Mouse (Mus musculus) T-cell, adult 2 months (primary cell): ENCODE measurements around the gene Lingo1.

Experiments used
- DNase-seq: peaks from one replicate; pipeline ENCODE4 v3.0.0; 2022; ENCODE audit warnings: low spot score

The Lingo1 gene

DNA sequence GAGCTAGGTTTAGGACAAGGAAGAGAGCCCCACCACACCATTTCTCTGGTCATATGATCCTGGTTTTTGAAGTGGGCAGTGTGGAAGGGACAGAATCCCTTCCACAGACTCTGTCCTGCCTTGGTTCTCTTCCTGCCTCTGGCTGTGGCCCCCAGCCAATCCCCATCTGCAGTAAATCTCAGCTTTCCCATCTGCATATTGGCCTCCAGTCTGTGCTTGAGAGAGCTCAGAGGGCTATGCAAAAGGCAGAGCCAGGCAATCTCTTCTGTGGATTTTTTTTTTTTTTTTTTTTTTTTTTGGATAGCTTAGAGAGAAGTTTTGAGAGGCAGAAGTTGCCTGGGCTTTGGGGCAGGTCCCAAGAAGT, 190.8 kb downstream of the Lingo1 start:
- no peak for DNase-seq

DNA sequence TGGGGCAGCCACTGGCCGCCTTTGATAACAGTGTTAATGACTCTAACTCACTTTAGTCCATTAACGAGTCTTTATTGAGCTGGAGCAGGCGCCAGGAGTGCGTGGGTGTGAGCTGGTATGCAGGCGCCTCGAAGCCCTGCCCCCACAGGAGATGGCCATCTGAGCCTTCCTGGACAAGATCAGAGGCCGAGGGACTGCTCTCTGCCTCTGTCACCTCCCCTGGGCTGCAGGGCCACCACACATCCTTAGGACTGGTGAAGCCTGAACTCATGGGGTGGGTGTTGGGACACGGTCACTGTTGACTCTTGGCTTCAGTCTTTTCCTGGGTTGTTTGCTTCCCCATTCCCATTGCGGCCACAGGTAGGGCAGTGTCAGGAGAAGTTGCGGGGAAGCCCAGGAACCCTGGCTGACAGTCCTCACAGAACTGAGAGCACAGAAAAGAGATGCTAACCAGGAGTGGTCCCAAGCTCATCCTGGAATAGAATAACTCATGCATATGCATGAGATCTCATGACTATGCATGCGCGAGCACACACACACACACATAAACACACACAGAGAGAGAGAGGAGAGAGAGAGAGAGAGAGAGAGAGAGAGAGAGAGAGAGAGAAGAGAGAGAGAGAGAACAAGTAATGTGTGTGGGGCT, 191.3 kb downstream of the Lingo1 start:
- no peak for DNase-seq

- DNase-seq: no peak
Observed at GRCm38 (mm10) chr9:56600655-56601054, 195.6 kb downstream of the Lingo1 start.

GRCm38 (mm10) chr9:56592639-56593038, 203.6 kb downstream of the Lingo1 start:
- DNase-seq: no peak

DNA sequence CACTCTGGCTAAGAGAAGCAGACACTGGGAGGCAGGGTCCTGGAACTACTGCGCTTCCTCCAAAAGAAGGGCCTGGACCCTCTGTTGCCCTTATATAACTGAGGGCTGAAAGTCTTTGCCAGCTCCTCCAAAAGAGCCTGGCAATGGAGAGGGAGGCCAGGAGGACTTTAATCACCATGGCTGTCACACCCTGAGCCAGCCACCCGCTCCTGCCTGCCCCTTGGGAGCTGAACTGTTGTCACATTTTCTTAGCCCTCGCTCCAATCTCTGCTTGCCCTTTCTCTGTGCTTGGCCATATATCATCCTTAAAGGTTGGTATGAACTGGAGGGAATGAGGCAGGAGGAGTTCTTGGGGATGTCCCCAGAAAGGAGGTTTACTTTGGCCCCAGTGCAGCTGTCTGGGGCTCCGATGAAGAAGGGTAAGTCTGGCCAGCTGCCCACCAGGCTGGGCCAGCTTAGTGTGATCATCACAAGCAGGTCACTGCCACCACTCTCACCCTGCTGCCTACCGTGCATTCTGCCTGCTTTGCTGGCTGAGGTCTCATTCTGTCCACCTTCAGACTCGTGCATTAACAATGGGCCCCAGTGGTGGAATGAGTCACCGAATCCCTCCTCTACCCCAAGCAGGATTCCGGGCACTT, 204.9 kb downstream of the Lingo1 start:
- DNase-seq: no peak

DNA sequence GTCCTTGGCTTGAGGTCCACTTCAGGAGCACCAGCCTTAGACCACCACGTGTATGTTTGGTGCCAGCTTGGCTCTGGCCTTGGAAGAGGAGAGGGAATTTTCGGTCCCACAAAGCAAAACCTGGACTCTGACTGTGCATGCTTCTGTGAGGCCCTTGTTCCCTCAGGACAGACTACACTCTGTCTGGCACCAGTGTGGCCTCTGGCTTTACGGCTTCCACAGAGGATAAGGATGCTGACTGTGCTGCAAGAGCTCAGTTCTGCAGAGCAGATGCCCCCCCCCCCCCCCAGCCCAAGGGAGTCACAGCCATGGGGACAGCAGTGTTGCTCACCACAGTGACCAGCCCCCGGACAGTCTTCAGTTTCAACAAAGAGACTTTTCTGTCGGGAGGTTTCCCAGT, 206.5 kb downstream of the Lingo1 start:
- DNase-seq: no peak

- DNase-seq: no peak
Observed at GRCm38 (mm10) chr9:56584043-56584424, 212.2 kb downstream of the Lingo1 start.

- no peak for DNase-seq
Observed at GRCm38 (mm10) chr9:56583139-56584042, 212.9 kb downstream of the Lingo1 start.

DNA sequence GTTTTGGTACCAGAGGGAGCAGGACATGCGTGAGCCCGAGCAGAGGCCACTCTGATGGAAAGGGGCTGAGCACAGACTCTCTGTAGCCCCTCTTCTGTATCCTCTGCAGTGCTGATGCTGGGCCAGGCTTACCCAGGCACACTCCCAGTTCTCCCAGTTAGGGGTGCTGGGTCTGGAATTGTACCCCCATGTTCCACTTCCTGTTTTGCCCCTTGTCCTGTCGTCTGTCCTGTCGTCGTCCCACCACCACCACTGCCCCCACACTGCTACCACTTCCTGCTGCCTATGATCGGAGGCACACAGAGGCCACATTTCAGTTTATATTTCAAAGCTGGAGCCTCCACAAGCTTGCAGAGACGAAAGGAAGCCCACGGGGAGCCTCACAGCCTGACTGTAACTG, 213.6 kb downstream of the Lingo1 start:
- DNase-seq: no peak

DNA sequence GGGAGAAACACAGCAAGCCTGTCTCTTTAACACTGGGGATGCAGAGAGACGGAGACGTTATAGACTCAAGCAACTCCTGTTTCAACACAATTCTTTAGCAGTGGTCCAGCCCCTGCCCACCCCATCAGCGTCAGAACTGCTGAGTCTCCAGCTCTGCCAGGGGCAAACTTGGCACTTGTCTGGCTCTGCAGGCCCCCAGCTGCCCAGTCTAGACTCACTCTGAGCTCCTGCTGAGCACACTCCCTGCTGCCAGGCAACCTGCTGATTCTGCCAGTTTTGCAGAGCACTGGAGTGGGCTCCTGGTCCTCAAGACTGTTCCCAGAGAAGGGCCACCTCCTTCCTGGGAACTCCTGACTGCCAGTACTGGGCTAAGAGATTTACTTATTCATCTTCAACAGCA, 214.6 kb downstream of the Lingo1 start:
- no peak for DNase-seq

- DNase-seq: no peak
Observed at GRCm38 (mm10) chr9:56581016-56581415, 215.3 kb downstream of the Lingo1 start.

- DNase-seq: no peak
Observed at GRCm38 (mm10) chr9:56580101-56580500, 216.2 kb downstream of the Lingo1 start.

DNA sequence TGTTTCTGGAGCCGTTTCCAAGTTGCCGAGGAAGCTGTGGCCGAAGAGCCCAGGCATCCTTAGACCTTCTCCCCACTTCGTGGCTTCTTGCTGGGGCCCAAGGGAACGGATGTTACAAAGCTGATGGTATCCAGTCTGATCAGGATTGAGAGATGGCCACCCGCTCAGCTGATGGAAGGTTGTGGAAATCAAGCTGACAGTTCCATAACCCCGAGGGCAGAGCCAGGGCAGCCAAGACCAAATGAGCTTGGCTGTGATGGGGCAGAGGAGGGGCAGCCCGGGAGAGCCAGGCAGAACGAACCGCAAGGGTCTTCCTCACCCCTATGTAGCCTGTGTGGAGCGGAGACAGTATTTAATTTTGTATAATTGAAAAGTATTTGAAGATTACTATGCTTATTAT, 218.9 kb downstream of the Lingo1 start:
- DNase-seq: no peak

DNA sequence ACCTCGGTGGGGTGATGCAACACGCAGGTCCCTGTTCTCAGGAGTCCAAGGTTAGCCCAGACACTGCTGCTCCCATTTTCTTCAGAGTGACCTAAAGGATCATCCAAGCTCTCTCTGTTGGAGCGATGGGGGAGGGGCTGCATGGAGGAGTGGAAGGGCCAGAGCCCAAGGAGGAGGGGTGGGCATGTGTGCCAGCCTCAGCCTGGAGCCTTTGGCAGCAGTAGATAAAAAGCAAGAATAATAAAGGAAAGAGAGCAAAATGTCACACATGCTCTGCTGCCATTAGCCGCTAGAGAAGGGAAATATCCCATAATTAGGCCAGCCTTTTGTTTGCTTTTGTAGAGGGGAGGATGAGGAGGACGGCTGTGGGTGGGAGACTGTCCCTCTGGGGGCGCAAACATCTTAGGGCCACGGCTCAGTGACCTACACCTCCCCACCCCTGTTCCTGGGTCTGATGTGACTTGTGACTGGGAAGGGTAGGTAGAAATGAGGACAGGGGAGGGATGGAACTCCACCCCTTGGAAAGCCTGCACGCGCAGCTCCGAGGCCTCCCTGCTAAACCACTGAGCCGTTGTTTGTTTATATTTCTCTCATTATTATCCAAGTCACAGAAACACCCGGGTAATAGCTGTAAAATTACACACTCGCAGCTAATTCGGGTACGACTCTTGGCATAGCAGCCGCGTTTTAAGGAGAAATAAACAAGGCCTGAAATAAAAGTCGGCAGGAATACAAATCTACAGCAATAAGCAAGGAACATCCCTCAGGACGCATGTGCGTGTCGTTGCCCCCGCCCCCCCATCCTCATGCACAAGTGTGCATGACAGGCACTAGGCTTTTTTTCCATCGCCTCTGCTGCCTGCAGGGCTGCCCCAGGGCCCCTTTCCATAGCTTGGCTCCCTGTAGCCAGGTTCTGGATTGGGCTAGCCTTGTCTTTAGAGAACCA, 223.5 kb downstream of the Lingo1 start:
- no peak for DNase-seq
